Mouse (Mus musculus) adrenal gland, postnatal 14 days (tissue): ENCODE data around the gene Banp. TPM values are rescaled to one million over a fixed set of nuclear protein-coding genes. Genes with fewer than 3 reads are reported as not detected.
A peak's percentile ranks its signal among the peaks of the same experiment; 100 is the strongest.

Experiments used
- DNase-seq: peaks from one replicate; pipeline ENCODE4 v3.0.0; 2021; ENCODE audit warnings: mixed read lengths
- total RNA-seq: library from RNA; stranded (reverse); gene quantifications from 2 replicates; pipeline ENCODE4 v1.2.3, GENCODE M21; 2021

Gene Banp
- total RNA-seq, 1 experiment from 2014 or later: 30.4 TPM

- no peak for DNase-seq
Measured at GRCm38 (mm10) chr8:121980792-121981519, 31.4 kb downstream of the Banp start.

DNA sequence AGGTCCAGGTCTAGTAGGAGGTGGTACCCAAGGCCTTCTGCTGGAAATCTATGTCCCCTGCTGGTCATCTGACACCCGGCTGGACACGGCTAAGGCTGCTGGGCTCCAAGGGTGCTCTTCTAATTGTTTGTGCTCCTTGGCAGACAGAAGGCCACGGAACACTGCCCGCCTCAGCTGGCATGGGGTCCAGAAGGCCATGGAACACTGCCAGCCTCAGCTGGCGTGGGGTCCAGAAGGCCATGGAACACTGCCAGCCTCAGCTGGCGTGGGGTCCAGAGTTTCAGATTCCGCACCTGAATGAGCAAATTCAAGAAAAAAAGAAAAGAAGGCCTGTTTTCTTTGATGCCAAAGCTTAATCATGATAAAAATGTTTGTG, 32.0 kb downstream of the Banp start:
- DNase-seq: peak; percentile 33

GRCm38 (mm10) chr8:121985673-121986072, 36.1 kb downstream of the Banp start:
- no peak for DNase-seq

GRCm38 (mm10) chr8:121987892-121988291, 38.3 kb downstream of the Banp start:
- no peak for DNase-seq

- DNase-seq: peak; percentile 54
Measured at GRCm38 (mm10) chr8:121990506-121991255, 41.1 kb downstream of the Banp start.

GRCm38 (mm10) chr8:121991611-121992010, 42.1 kb downstream of the Banp start:
- no peak for DNase-seq

DNA sequence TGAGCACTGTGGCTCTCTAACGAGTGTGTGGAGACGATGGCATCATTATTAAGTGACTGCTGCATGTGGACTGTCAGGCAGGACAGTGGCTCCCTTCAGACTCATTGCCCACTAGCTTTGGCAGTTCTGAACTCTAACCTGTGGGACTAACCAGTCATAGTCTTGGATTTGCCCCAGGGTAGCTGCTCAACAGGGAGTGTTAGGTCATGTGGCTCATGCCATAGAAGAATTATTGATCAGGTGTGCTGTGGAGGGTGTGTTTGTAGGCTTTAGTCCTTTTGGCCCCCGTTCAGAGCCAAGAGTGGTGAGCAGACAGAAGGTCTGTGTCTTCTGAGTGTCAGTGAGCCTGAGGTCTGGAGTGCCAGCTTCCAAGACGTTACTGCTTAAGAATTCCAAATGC, 43.4 kb downstream of the Banp start:
- DNase-seq: no peak

GRCm38 (mm10) chr8:121995112-121995511, 45.6 kb downstream of the Banp start:
- no peak for DNase-seq

DNA sequence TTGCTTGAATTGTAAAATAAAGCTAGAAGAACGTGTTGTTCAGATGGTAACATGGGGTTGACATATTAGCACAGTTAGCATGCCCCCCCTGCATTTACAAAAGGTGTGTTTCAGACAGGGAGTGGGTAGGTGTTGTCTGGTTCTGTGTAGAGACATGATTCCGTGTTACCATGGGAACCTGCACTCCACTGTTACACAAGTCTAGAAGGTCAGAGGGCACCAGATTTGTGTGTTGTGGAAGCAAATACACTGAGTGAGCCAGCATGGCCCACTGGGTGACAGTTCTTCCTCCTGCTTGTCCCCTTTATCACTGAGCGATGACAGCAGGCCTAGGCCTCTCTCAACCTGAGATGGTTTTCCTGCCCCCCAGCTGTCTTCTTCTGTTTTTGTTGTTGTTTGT, 46.3 kb downstream of the Banp start:
- no peak for DNase-seq

- DNase-seq: peak; percentile 34
Measured at GRCm38 (mm10) chr8:121998631-121999030, 49.1 kb downstream of the Banp start.

DNA sequence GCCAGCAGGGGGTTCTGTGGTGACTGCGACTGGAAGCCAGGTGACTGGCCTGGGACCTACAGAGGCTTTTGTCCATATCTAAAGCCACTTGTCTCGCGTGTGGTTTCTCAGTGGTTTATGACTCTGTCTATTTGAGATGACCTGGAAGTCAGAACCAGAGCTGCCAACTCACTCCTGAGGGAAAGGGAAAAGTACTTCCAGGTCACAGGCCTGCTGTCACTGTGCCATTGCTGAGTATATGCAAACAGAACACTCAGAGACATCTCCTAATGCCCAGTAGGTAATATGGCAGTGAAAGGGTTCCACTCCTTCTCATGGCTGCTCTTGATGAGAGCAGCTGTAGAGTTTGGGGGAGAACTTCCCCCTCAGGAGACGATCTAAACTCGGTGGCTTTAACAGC, 49.7 kb downstream of the Banp start:
- DNase-seq: peak; percentile 59

DNA sequence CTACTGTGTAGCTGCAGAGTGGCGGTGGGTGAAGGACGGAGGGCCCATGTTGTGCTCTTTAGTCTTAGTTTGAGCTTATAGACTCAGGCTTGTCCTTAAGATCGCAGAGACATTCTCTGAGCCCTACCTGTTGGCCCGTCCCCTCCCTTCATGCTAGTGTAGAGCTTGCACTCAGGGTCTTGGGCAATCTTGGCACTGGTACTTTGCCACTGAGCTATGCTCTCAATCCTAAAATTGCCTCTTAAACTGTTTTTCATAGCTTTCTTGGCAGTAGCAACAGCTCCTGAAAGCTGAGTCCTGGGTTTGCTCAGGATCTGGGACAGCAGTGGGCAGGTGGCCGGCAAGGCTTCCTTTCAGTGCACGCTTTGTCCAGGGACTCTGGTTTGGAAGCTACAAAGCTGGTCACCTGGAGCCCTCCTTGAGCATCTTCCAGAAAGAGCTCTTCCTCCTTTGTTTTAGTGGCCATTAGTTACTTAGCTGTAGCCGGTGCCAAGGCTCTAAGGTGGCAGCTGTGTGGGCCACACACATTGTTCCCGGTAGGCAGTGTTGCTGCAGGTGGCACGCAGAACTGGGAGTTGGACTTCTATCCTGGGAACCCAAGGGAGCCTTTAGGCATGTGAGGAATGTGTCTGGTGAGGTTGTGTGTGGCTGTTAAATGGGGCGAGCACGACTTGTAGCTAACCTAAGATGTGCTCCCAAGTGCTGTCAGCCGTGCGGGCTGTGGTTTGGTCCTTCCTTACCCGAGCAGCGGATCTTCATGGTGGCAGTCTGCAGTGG, 52.0 kb downstream of the Banp start:
- DNase-seq: no peak

DNA sequence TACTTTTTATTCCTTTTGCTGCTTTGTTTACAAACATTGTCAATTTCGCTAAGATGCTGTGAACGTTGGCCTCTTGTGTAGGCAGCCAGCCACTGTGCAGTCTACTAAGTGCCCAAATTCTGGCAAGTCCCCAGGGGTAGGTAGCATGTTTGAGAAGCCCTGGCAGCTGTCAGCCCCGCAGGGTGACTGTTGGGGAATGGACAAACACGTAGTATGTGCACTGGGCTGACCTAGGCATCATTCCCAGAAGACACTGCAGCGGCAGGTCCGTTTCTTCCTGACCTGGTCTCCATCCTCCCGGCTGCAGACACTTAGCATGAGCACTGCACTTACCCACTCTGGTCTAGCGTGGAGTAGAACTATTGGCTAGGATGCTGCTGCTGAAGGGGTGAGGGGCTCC, 54.1 kb downstream of the Banp start:
- DNase-seq: peak; percentile 28

- no peak for DNase-seq
Measured at GRCm38 (mm10) chr8:122004131-122004530, 54.6 kb downstream of the Banp start.

GRCm38 (mm10) chr8:122005422-122006204, 56.1 kb downstream of the Banp start:
- DNase-seq: no peak

- DNase-seq: no peak
Measured at GRCm38 (mm10) chr8:122006688-122007484, 57.3 kb downstream of the Banp start.

- DNase-seq: no peak
Measured at GRCm38 (mm10) chr8:122008395-122008794, 58.8 kb downstream of the Banp start.

DNA sequence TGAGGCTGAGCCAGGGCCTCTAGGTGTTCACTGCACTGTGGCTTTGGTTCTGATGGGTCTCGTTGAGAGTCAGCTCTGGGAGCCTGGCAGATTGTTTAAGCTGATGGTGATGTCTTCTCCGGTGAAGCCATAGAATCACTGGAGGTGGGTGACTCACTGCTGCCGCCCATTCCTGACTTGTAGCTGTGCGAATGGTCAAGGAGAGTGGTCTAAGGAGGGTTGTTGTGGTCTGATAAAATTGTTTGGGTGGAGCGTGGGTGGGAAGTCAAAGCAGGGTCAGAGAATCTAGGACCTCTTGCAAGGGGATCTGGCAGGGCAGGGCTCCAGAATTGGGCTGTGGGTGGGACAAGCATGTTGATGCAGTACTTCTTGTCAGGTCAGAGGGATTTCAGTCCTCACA, 61.1 kb downstream of the Banp start:
- no peak for DNase-seq

- no peak for DNase-seq
Measured at GRCm38 (mm10) chr8:122011066-122011588, 61.6 kb downstream of the Banp start.

DNA sequence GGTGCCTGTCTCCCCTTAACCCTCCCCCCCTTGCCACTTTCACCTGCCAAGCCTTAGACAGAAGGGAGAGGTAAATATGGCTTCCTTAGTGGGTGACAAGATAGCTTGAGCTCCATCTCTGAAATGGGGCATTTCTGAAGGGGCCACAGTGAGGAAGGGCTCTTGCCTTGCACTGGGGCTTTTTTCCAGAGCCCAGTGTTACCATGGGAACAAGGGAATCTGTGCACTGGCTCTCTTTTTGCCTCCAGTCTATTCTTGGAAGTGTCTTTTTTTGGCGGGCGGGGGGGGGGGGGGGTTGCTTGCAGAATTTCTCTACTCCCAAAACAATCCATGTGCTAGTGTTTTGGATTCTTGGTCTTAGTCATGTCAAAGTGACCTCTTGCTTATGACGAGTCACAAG, 65.1 kb downstream of the Banp start:
- DNase-seq: no peak
